Mouse (Mus musculus): ENCODE results near the gene Lmx1b.

Lmx1b gene

GRCm38 (mm10) chr2:33543429-33544202 lies 96.7 kb downstream of the Lmx1b start:
- peak; percentile 84 for DNase-seq (ENCODE audit: low read depth, low spot score)

- DNase-seq (ENCODE audit: low read depth, low spot score): peak; percentile 68
Observed at GRCm38 (mm10) chr2:33542696-33543428, 97.4 kb downstream of the Lmx1b start.

- DNase-seq (ENCODE audit: low read depth, low spot score): no peak
Observed at GRCm38 (mm10) chr2:33525274-33526055, 114.8 kb downstream of the Lmx1b start.

- DNase-seq (ENCODE audit: low read depth, low spot score): no peak
Observed at GRCm38 (mm10) chr2:33515856-33516255, 124.5 kb downstream of the Lmx1b start.

- DNase-seq (ENCODE audit: low read depth, low spot score): no peak
Observed at GRCm38 (mm10) chr2:33515431-33515830, 124.9 kb downstream of the Lmx1b start.

Measured in mesoderm, embryonic 11.5 days (tissue).